Mouse (Mus musculus) thymus, postnatal 25 days (tissue): ENCODE measurements around the gene Gm18336.
"Not testable (repeated sequence)": the region's sequence is repeated elsewhere in the genome, so short reads cannot be mapped to it uniquely, and the experiment has no call there.

Source experiments
- DNase-seq: peaks from one replicate; pipeline ENCODE4 v3.0.0; 2022

The Gm18336 gene

GRCm38 (mm10) chrX:73398636-73399035 is at the start of gene Gm18336:
Gm18336 (minus strand) TSS chrX:73398736.
- not testable (repeated sequence) for DNase-seq

- no peak for DNase-seq
These were observed 42.9 kb upstream of the Gm18336 start for GRCm38 (mm10) chrX:73441428-73441827.

- no peak for DNase-seq
These were observed 36.7 kb upstream of the Gm18336 start, which contains the start of gene Trex2 for GRCm38 (mm10) chrX:73435252-73435651. Trex2 (minus strand) TSS chrX:73435344.

- no peak for DNase-seq
These were observed 34.3 kb upstream of the Gm18336 start for GRCm38 (mm10) chrX:73432850-73433249.

GRCm38 (mm10) chrX:73430036-73430435 is 31.5 kb upstream of the Gm18336 start:
- DNase-seq = no peak

GRCm38 (mm10) chrX:73412767-73413166 is 14.2 kb upstream of the Gm18336 start:
- no peak for DNase-seq

GRCm38 (mm10) chrX:73410880-73411517 is 12.5 kb upstream of the Gm18336 start, which contains the start of gene Zfp92:
Zfp92 (plus strand) TSS chrX:73411096.
- DNase-seq = peak; percentile 34

- DNase-seq = no peak
These were observed 3.1 kb upstream of the Gm18336 start for GRCm38 (mm10) chrX:73401616-73402015.

- DNase-seq = no peak
These were observed 2.4 kb upstream of the Gm18336 start for GRCm38 (mm10) chrX:73400951-73401350.

- DNase-seq = no peak
These were observed 2.1 kb downstream of the Gm18336 start for GRCm38 (mm10) chrX:73396446-73396845.

GRCm38 (mm10) chrX:73391481-73391880 is 7.1 kb downstream of the Gm18336 start:
- no peak for DNase-seq

- DNase-seq = no peak
These were observed 13.6 kb downstream of the Gm18336 start for GRCm38 (mm10) chrX:73384924-73385323.

- no peak for DNase-seq
These were observed 14.1 kb downstream of the Gm18336 start for GRCm38 (mm10) chrX:73384419-73384818.

- no peak for DNase-seq
These were observed 35.2 kb downstream of the Gm18336 start for GRCm38 (mm10) chrX:73363291-73363690.

GRCm38 (mm10) chrX:73356719-73357118 is 41.8 kb downstream of the Gm18336 start:
- DNase-seq = no peak

- no peak for DNase-seq
These were observed 42.4 kb downstream of the Gm18336 start for GRCm38 (mm10) chrX:73356163-73356562.
